Mouse (Mus musculus) heart, postnatal 0 days (tissue): ENCODE measurements around the gene Pgm5.

Experiments
- CTCF ChIP-seq: IDR thresholded peaks from 2 replicates; pipeline ENCODE4 v1.5.1; 2016; ENCODE audit warnings: antibody characterized with exemption, control low read depth, low read depth
- EP300 ChIP-seq: IDR thresholded peaks from 2 replicates; pipeline ENCODE4 v1.6.1; 2016; ENCODE audit warnings: antibody characterized with exemption, low read depth

DNA sequence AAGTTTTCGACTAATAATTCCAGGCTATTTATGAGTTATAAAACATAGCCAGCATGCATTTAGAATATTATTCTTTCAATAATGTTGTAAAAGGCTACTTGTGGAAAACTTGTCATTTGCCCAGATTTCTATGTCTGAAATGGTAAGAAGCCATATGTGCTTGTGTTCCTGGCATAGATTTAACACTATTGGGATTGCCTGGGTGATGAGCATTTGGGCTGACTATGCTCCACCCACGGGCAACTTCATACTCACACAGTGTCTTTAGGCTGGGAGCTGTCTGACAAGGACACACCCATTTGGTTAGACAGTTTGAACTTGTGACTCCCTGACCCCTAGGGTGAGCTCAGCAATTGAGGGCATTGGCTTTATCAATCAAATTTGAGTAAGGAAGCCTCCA, 157.3 kb downstream of the Pgm5 start:
- TF ChIP-seq CTCF (no peak), EP300 (no peak)
